Comparison of ENCODE assay signal across 26 mouse cellular contexts in genomic region chr6:136277685-136278084, GRCm38 (mm10). TPM values are rescaled to one million over a fixed set of nuclear protein-coding genes. Genes with fewer than 3 reads are reported as not detected.
"Had no signal": no experiment of that assay in that cellular context is flagged by ENCODE, and none has a peak within 500 bp of the region (broad histone marks: within the 10 kb centered on the region; RNA-seq: fewer than 3 reads in every experiment).

No protein-coding gene starts in this region.

- H3K4me3 ChIP-seq: liver, embryonic 12.5 days; lung, embryonic 15.5 days; midbrain, embryonic 10.5 days; midbrain, embryonic 12.5 days; myocyte; neural tube, embryonic 13.5 days; neural tube, embryonic 15.5 days had no signal

- H3K9ac ChIP-seq: liver, embryonic 12.5 days; liver, embryonic 14.5 days; lung, embryonic 15.5 days; midbrain, embryonic 12.5 days; neural tube, embryonic 13.5 days; neural tube, embryonic 15.5 days had no signal

- DNase-seq: lung, postnatal 14 days; midbrain, embryonic 14.5 days; retina, postnatal 1 day; right cerebral cortex, adult 18-20 months; right cerebral cortex, postnatal 25 days; right cerebral cortex, postnatal 4 days; spleen, adult 18-20 months; thymus, adult 2 months; thymus, postnatal 25 days; thymus, postnatal 4 days had no signal

- H3K27me3 ChIP-seq: liver, embryonic 12.5 days; lung, embryonic 15.5 days; midbrain, embryonic 12.5 days; neural tube, embryonic 13.5 days; neural tube, embryonic 15.5 days had no signal

- H3K27ac ChIP-seq: liver, embryonic 12.5 days; liver, embryonic 14.5 days; lung, embryonic 15.5 days; midbrain, embryonic 10.5 days; midbrain, embryonic 12.5 days; neural tube, embryonic 13.5 days; neural tube, embryonic 15.5 days had no signal

- H3K36me3 ChIP-seq: liver, embryonic 12.5 days; lung, embryonic 15.5 days; midbrain, embryonic 10.5 days; midbrain, embryonic 12.5 days; neural tube, embryonic 13.5 days; neural tube, embryonic 15.5 days had no signal

- H3K4me1 ChIP-seq: liver, embryonic 12.5 days; midbrain, embryonic 10.5 days; midbrain, embryonic 12.5 days had no signal

- H3K9me3 ChIP-seq: liver, embryonic 12.5 days; lung, embryonic 15.5 days; midbrain, embryonic 10.5 days; midbrain, embryonic 12.5 days; neural tube, embryonic 13.5 days; neural tube, embryonic 15.5 days had no signal

- H3K4me2 ChIP-seq: liver, embryonic 12.5 days; lung, embryonic 15.5 days; midbrain, embryonic 12.5 days; neural tube, embryonic 13.5 days; neural tube, embryonic 15.5 days had no signal

- ATAC-seq: liver, embryonic 12.5 days; midbrain, embryonic 16.5 days had no signal

RNA-seq across cellular contexts. Expression of gene Gm8994, which starts 49.7 kb away (rescaled TPM):
- polyA plus RNA-seq: liver, adult 2 months; liver, embryonic 12.5 days; liver, embryonic 16.5 days; lung, embryonic 15.5 days; midbrain, embryonic 10.5 days; midbrain, embryonic 12.5 days; midbrain, embryonic 14.5 days; midbrain, embryonic 16.5 days; myocyte; neural tube, embryonic 11.5 days; neural tube, embryonic 13.5 days; neural tube, embryonic 15.5 days; small intestine, adult 2 months; stomach, embryonic 14.5 days; stomach, embryonic 16.5 days; testis, adult 2 months had no signal
